Mouse (Mus musculus): ENCODE data around the gene Syk.

GRCm38 (mm10) chr13:52587761-52588160 lies 4.8 kb downstream of the Syk start:
- TF ChIP-seq CTCF (IDR thresholded peaks at IDR 0.05; ENCODE audit: extremely low read depth, insufficient read depth, insufficient read length, insufficient replicate concordance) (no peak), POLR2A (IDR thresholded peaks at IDR 0.05; ENCODE audit: low read depth, low read length) (no peak)
